Mouse (Mus musculus) forebrain, postnatal 0 days (tissue): ENCODE results near the gene Wdr95. TPM values are rescaled to one million over a fixed set of nuclear protein-coding genes. Genes with fewer than 3 reads are reported as not detected.
A peak's percentile ranks its signal among the peaks of the same experiment; 100 is the strongest.

ENCODE experiments used
- ATAC-seq: fragments of 200-750 bp; cut with Nextera tagmentation; 2 replicates; pipeline ENCODE4 v1.8.0; 2017; ENCODE audit warnings: mild to moderate bottlenecking, moderate library complexity
- DNase-seq: peaks from one replicate; pipeline ENCODE4 v3.0.0-alpha.2; 2015
- H3K27ac ChIP-seq: fragments of 300-500 bp; sonication (generic); 2 replicates; pipeline ENCODE4 v1.5.1; 2014; ENCODE audit warnings: low read depth, mild to moderate bottlenecking, antibody characterized with exemption, low read length, moderate library complexity, mixed read lengths
- H3K27me3 ChIP-seq: fragments of 300-500 bp; sonication (generic); 2 replicates; pipeline ENCODE4 v1.6.1; 2014; ENCODE audit warnings: mild to moderate bottlenecking, low read length, mixed read lengths; ENCODE audit not compliant: insufficient read depth
- H3K36me3 ChIP-seq: fragments of 300-500 bp; sonication (generic); 2 replicates; pipeline ENCODE4 v1.6.1; 2014; ENCODE audit warnings: mild to moderate bottlenecking, moderate library complexity; ENCODE audit not compliant: insufficient read depth
- H3K4me1 ChIP-seq: fragments of 300-500 bp; sonication (generic); 2 replicates; pipeline ENCODE4 v1.6.1; 2014; ENCODE audit warnings: antibody characterized with exemption; ENCODE audit not compliant: insufficient read depth
- H3K4me2 ChIP-seq: fragments of 300-500 bp; sonication (generic); 2 replicates; pipeline ENCODE4 v1.6.1; 2014; ENCODE audit warnings: low read depth, mild to moderate bottlenecking, moderate library complexity
- H3K4me3 ChIP-seq: fragments of 300-500 bp; sonication (generic); 2 replicates; pipeline ENCODE4 v1.5.1; 2014; ENCODE audit warnings: low read depth, low read length, mixed read lengths
- H3K9ac ChIP-seq: fragments of 300-500 bp; sonication (generic); 2 replicates; pipeline ENCODE4 v1.6.1; 2014; ENCODE audit warnings: mild to moderate bottlenecking
- H3K9me3 ChIP-seq: fragments of 300-500 bp; sonication (generic); 2 replicates; pipeline ENCODE4 v1.6.1; 2016; ENCODE audit warnings: low read length
- CTCF ChIP-seq: sonication (generic); IDR thresholded peaks from 2 replicates; pipeline ENCODE4 v1.5.1; 2016; ENCODE audit warnings: antibody characterized with exemption, control low read depth, low read depth
- WGBS: fragments of 180-500 bp; shearing (Covaris S2); extraction: QIAGEN DNeasy Blood & Tissue Kit; methylation state at CpG from one replicate; pipeline ENCODE4 v1.1.7; 2014; 5-methylcytosine and 5-hydroxymethylcytosine counted together
- polyA plus RNA-seq: library from polyadenylated mRNA; unstranded; fragments of >200 nt; fragmentation: Nextera tagmentation; extraction: Ambion mirVana; gene quantifications from 2 replicates; pipeline ENCODE4 v1.2.1, GENCODE M21; 2015
- total RNA-seq: library from RNA; depleted of rRNA; stranded (reverse); fragments of >200 nt; gene quantifications from 2 replicates; pipeline ENCODE4 v1.2.3, GENCODE M21; 2014

Wdr95 gene
- total and polyA plus RNA-seq, 2 experiments from 2014 or later: 0.38 to 0.84 TPM

DNA sequence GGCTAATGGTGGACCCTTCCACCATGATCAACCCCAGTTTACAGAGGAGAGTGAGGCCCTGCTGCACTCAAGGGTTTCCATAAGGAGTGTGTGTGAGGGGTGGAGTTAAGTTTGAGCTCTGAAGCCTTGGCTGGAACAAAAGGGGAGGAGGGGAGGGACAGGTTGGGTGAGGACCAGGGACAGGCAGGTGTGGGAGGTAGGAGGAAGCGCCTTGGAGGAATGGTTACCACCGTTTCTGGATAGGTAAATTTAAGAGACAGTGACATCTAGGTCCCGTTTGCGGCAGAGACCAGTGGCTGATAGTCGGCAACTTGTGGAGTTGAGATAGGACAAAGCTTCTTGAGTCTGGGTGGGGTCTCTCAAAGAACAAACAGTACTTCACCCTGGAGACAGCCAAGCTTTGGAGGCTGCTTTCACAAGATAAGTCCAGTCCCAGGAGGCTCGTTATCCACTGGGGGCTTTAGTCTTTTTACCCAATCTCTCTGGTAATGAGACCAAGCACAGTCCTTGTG lies 120.5 kb downstream of the Wdr95 start:
- Histone ChIP-seq H3K4me3 (no peak overlapping the region), H3K9me3 (no peaks in the 10 kb centered on the region), H3K36me3 (no peaks in the 10 kb centered on the region), H3K4me1 (peaks cover 3% of the 10 kb centered on the region; the same call in 1 of the 2 replicates), H3K27me3 (no peaks in the 10 kb centered on the region), H3K4me2 (no peak overlapping the region), H3K27ac (no peak overlapping the region), H3K9ac (no peak overlapping the region)
- 70% methylated on average over 6 of the region's 6 CpGs for WGBS
- DNase-seq (no peak), ATAC-seq (no peak)
- no peak for TF ChIP-seq CTCF

DNA sequence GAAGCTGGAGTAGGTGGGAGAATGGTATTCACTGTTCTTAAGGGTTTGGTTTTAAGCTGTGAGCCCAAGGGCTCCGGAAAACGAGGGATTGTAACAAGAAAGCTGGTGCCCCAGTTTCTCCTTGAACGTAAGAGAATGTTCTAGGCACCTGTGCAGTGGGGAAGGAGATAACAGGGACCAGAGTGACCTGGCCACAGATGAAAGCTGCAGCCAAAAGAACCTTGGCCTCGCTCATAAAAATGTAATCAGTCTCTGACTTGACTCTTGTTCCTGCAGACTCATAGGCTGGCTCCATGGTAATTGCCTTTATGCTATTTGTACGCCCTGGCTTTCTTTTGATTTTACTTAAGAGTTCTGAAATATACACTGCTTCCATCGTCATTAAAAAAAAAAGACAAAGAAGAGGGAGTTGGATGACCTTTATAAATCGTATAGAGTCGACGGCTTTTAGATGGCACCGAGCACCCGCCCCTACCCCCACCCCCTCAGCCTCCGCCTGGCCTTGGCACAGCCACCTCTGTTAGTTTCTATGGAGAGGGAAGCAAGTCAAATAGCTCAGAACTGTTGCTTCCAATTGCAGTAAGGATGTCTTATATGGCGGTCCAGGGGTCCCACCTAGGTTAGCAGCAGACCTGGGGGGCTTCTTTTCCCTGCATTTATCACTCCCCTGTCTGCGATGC lies 121.2 kb downstream of the Wdr95 start:
- Histone ChIP-seq H3K36me3 (no peaks in the 10 kb centered on the region), H3K27me3 (no peaks in the 10 kb centered on the region), H3K4me2 (no peak overlapping the region), H3K9me3 (no peaks in the 10 kb centered on the region), H3K4me3 (no peak overlapping the region), H3K4me1 (peaks cover 3% of the 10 kb centered on the region; the same call in 1 of the 2 replicates), H3K27ac (no peak overlapping the region), H3K9ac (no peak overlapping the region)
- no peak for TF ChIP-seq CTCF
- DNase-seq (no peak), ATAC-seq (no peak)
- WGBS: 68% methylated on average over 14 of the region's 14 CpGs

DNA sequence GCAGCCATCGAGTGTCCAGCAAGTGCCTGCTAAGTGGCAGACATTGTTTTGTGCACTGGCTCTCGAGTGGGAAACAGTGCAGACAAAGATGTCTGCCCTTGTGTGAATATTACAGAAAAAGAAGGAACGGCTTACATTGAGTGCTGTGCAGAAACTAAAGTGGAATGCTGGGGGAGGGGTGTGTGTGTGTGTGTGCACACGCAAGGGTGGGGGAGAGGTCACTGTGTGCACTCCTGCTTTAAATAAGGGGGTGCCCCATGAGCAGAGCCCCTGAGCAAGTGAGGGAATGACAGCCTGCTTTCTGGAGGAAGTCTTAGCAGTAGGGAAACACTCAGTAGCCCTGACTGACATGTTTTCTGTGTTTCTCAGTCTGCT lies 121.7 kb downstream of the Wdr95 start:
- Histone ChIP-seq H3K27me3 (no peaks in the 10 kb centered on the region), H3K4me2 (no peak overlapping the region), H3K9ac (no peak overlapping the region), H3K4me3 (no peak overlapping the region), H3K9me3 (no peaks in the 10 kb centered on the region), H3K36me3 (no peaks in the 10 kb centered on the region), H3K4me1 (peaks cover 3% of the 10 kb centered on the region; the same call in 1 of the 2 replicates), H3K27ac (no peak overlapping the region)
- TF ChIP-seq CTCF: no peak
- WGBS: 40% methylated on average over 4 of the region's 4 CpGs
- ATAC-seq: peak; percentile 8; the same call in 1 of the 2 replicates
- no peak for DNase-seq

DNA sequence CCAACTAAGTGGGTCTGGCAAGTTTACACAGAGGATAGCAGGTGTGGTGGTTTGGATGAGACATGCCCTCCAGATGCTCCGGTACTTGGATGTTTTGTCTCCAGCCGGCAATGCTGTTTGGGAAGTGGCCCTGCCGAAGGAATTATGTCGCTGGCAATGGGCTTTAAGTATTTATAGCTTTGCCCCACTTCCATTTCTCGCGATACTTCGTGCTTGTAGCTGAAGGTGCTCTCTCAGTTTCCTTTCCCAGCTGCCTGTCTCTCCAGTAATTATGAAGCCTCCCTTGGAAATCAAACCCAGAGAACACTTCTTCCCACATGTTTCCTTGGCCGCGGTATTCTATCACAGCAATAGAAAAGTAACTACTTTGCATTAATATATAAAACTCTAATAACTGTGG lies 127.2 kb downstream of the Wdr95 start:
- Histone ChIP-seq H3K9ac (no peak overlapping the region), H3K4me2 (no peak overlapping the region), H3K27me3 (no peaks in the 10 kb centered on the region), H3K27ac (no peak overlapping the region), H3K4me3 (no peak overlapping the region), H3K9me3 (no peaks in the 10 kb centered on the region), H3K36me3 (no peaks in the 10 kb centered on the region), H3K4me1 (no peaks in the 10 kb centered on the region)
- WGBS: 83% methylated on average over 9 of the region's 9 CpGs
- ATAC-seq (no peak), DNase-seq (no peak)
- TF ChIP-seq CTCF: no peak

DNA sequence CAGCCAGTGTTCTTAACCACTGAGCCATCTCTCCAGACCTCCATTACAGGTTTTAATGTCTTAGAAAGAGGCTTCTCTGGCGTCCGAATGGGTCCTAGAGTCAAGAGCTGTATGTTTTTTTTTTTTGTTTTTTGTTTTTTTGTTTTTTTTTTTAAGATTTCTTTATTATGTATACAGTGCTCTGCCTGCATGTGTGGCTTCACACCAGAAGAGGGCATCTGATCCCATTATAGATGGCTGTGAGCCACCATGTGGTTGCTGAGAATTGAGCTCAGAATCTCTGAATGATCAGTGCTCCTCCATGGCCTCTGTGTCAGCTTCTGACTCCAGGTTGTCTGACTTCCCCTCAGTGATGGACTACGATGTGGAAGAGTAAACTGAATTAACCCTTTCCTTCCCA lies 129.5 kb downstream of the Wdr95 start:
- Histone ChIP-seq H3K27me3 (no peaks in the 10 kb centered on the region), H3K4me2 (no peak overlapping the region), H3K9ac (no peak overlapping the region), H3K9me3 (no peaks in the 10 kb centered on the region), H3K4me1 (no peaks in the 10 kb centered on the region), H3K4me3 (no peak overlapping the region), H3K36me3 (no peaks in the 10 kb centered on the region), H3K27ac (no peak overlapping the region)
- ATAC-seq: no peak
- no peak for DNase-seq
- 65% methylated on average over 3 of the region's 3 CpGs for WGBS
- TF ChIP-seq CTCF: peak; percentile 37

DNA sequence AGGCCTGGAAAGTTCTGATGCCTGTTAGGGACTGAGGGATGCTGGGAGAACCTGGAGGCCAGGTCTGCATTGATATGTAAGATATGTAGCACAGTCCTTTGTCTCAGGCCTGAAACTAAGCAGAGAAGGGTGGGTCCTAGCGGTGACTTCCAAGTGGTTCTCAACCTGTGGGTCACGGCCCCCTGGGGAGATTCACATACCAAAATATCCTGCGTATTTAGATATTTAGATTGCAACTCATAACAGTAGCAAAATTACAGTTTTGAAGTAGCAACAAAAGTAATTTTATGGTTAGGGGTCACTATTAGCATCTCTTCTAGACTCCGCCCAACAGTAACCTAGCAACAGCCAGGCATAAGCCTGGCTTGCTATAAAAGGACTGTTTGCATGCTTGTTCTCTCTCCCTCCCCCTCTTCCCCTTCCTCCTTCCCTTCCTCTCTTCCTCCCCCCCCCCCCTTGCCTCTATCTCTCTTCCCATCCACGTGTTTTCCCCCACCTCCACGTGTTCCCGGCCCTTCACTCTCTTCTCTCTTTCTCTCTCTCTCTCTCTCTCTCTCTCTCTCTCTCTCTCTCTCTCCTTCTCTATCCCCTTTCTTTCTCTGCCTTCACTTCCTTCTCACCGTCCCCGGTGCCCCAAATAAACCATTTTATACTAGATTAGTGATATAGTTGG lies 130.4 kb downstream of the Wdr95 start:
- Histone ChIP-seq H3K4me1 (no peaks in the 10 kb centered on the region), H3K9ac (no peak overlapping the region), H3K27ac (no peak overlapping the region), H3K4me3 (no peak overlapping the region), H3K36me3 (no peaks in the 10 kb centered on the region), H3K4me2 (no peak overlapping the region), H3K9me3 (no peaks in the 10 kb centered on the region), H3K27me3 (no peaks in the 10 kb centered on the region)
- no peak for DNase-seq
- no peak for ATAC-seq
- 69% methylated on average over 9 of the region's 9 CpGs for WGBS
- TF ChIP-seq CTCF: no peak

DNA sequence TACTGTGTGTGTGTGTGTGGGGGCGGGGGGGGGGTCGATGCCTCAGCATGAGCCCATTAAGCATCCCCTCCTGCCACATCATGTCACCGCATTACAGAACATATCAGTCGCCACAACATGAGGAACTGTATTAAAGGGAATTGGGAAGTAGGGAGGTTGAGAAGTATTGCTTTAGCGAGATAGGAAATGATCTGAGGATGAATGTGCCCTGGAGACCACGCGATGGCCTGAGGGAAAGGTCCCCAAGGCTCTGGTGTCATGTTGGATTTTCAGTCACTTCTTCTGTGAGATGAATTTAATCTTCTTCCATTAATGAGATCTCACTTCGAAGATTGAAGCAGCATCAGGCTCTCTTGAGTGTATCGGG lies 130.9 kb downstream of the Wdr95 start:
- TF ChIP-seq CTCF: no peak
- no peak for DNase-seq
- H3K4me2 ChIP-seq: no peak overlapping the region
- WGBS: 68% methylated on average over 9 of the region's 9 CpGs
- no peak overlapping the region for H3K4me3 ChIP-seq
- no peak overlapping the region for H3K27ac ChIP-seq
- no peaks in the 10 kb centered on the region for H3K27me3 ChIP-seq
- H3K4me1 ChIP-seq: no peaks in the 10 kb centered on the region
- no peaks in the 10 kb centered on the region for H3K9me3 ChIP-seq
- no peaks in the 10 kb centered on the region for H3K36me3 ChIP-seq
- ATAC-seq: no peak
- H3K9ac ChIP-seq: no peak overlapping the region
